Mouse (Mus musculus) neural tube, embryonic 12.5 days (tissue): ENCODE results near the gene Adora2a. TPM values are rescaled to one million over a fixed set of nuclear protein-coding genes. Genes with fewer than 3 reads are reported as not detected.
"Not testable (repeated sequence)": the region's sequence is repeated elsewhere in the genome, so short reads cannot be mapped to it uniquely, and the experiment has no call there.

Source experiments
- ATAC-seq: fragments of 200-750 bp; cut with Nextera tagmentation; 2 replicates; pipeline ENCODE4 v1.8.0; 2017; ENCODE audit warnings: low read depth, mild to moderate bottlenecking, moderate TSS enrichment, moderate library complexity; ENCODE audit not compliant: low FRiP score
- H3K27ac ChIP-seq: fragments of 300-500 bp; sonication (generic); 2 replicates; pipeline ENCODE4 v1.5.1; 2016
- H3K27me3 ChIP-seq: fragments of 300-500 bp; sonication (generic); replicated peaks from 2 replicates; pipeline ENCODE4 v1.6.1; 2016; ENCODE audit warnings: mild to moderate bottlenecking
- H3K36me3 ChIP-seq: fragments of 300-500 bp; sonication (generic); 2 replicates; pipeline ENCODE4 v1.6.1; 2016; ENCODE audit warnings: mild to moderate bottlenecking
- H3K4me1 ChIP-seq: fragments of 300-500 bp; sonication (generic); 2 replicates; pipeline ENCODE4 v1.6.1; 2016
- H3K4me2 ChIP-seq: fragments of 300-500 bp; sonication (generic); replicated peaks from 2 replicates; pipeline ENCODE4 v1.6.1; 2016; ENCODE audit warnings: mild to moderate bottlenecking
- H3K4me3 ChIP-seq: fragments of 300-500 bp; sonication (generic); 2 replicates; pipeline ENCODE4 v1.5.1; 2016
- H3K9ac ChIP-seq: fragments of 300-500 bp; sonication (generic); 2 replicates; pipeline ENCODE4 v1.6.1; 2016; ENCODE audit warnings: mild to moderate bottlenecking
- H3K9me3 ChIP-seq: fragments of 300-500 bp; sonication (generic); 2 replicates; pipeline ENCODE4 v1.6.1; 2016; ENCODE audit warnings: mild to moderate bottlenecking
- WGBS: fragments of 180-500 bp; shearing (Covaris S2); methylation state at CpG from one replicate; pipeline ENCODE4 v1.1.7; 2016; 5-methylcytosine and 5-hydroxymethylcytosine counted together
- polyA plus RNA-seq: library from polyadenylated mRNA; unstranded; fragments of >200 nt; fragmentation: Nextera tagmentation; extraction: Ambion mirVana; gene quantifications from 2 replicates; pipeline ENCODE4 v1.2.1, GENCODE M21; 2016

The Adora2a gene
- polyA plus RNA-seq, 1 experiment from 2014 or later: 3.5 TPM

DNA sequence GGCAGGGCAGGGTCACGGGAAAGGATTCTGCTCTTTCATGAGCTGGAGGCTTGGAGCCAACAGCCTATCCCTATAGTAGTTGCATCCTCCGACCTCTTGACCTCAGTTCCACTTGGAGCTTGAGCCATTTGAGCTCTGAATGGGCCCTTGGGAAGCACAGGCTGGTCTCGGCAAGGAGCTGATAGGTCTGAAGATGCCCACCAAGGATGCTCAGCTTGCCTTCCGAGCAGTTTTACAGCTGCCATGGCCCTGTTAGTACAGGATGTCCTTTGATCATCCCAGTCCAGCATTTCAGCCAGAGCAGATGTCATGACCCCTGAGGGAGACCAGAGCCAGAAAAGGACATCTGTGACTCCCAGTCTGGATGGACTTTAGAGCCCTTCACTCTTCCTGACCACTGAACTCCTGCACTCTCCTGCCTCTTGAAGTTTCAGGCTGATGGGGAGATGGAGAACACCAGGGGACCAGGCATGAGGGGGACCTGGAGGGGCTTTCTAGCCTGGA, 11.6 kb downstream of the Adora2a start:
- no peak for ATAC-seq
- Histone ChIP-seq H3K4me2 (no peak overlapping the region), H3K4me1 (no peaks in the 10 kb centered on the region), H3K27me3 (no peaks in the 10 kb centered on the region), H3K9ac (no peak overlapping the region), H3K36me3 (no peaks in the 10 kb centered on the region), H3K9me3 (no peaks in the 10 kb centered on the region), H3K4me3 (no peak overlapping the region), H3K27ac (no peak overlapping the region)
- 22% methylated on average over 4 of the region's 4 CpGs for WGBS

- Histone ChIP-seq H3K9me3 (no peaks in the 10 kb centered on the region), H3K4me2 (no peak overlapping the region), H3K4me3 (no peak overlapping the region), H3K4me1 (no peaks in the 10 kb centered on the region), H3K36me3 (no peaks in the 10 kb centered on the region), H3K27ac (no peak overlapping the region), H3K27me3 (no peaks in the 10 kb centered on the region), H3K9ac (no peak overlapping the region)
- no peak for ATAC-seq
- WGBS: 89% methylated on average over 3 of the region's 3 CpGs
Measured at GRCm38 (mm10) chr10:75332268-75332667, 15.6 kb downstream of the Adora2a start.

GRCm38 (mm10) chr10:75333176-75333776, 16.6 kb downstream of the Adora2a start:
- 95% methylated on average over 23 of the region's 23 CpGs for WGBS
- H3K4me2 ChIP-seq: no peak overlapping the region
- no peaks in the 10 kb centered on the region for H3K4me1 ChIP-seq
- H3K9me3 ChIP-seq: no peaks in the 10 kb centered on the region
- H3K36me3 ChIP-seq: no peaks in the 10 kb centered on the region
- H3K27me3 ChIP-seq: no peaks in the 10 kb centered on the region
- H3K4me3 ChIP-seq: no peak overlapping the region
- no peak for ATAC-seq
- no peak overlapping the region for H3K9ac ChIP-seq
- no peak overlapping the region for H3K27ac ChIP-seq

DNA sequence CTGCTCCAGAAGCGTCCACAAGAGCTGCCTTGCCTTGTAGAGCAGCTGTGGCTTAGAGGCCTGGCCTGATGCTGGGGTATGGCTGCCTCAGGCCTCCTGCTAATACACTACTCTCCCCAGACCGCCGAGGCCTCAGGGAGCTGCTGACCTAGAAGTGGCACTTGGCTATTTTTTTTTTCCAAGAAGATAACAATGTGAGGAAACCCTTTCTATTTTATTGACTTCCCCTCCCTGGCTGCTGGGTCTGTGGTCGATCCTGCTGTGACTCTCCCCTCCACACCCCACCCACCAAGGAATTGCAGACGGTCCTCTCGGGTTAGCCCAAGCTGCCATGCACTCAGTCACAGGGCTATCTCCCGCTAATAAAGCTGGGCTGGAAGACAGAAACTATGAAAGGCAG, 17.5 kb downstream of the Adora2a start:
- H3K27me3 ChIP-seq: no peaks in the 10 kb centered on the region
- ATAC-seq: no peak
- no peaks in the 10 kb centered on the region for H3K36me3 ChIP-seq
- H3K27ac ChIP-seq: no peak overlapping the region
- 72% methylated on average over 7 of the region's 7 CpGs for WGBS
- no peak overlapping the region for H3K9ac ChIP-seq
- no peak overlapping the region for H3K4me2 ChIP-seq
- no peaks in the 10 kb centered on the region for H3K9me3 ChIP-seq
- no peak overlapping the region for H3K4me3 ChIP-seq
- H3K4me1 ChIP-seq: no peaks in the 10 kb centered on the region

DNA sequence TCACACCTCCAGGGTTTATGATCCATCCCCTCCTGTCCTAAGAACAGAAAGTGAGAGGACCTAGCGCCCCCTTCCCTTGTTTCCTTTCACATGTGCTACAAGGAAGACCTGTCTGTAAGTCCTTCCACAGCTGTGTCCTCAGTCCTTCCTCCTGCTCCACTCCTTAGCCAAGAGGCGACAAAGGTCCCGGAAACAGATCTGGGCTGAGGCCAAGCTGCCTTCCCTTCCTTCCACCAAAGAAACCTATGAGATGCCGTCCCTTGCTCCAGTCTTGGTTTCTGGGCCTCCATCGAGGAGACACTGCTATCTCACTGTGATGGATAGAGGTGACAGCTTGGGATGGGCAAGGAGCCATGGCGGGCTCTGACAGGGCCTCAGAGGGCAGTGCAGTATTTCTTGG, 18.4 kb downstream of the Adora2a start:
- H3K9me3 ChIP-seq: no peaks in the 10 kb centered on the region
- H3K4me3 ChIP-seq: no peak overlapping the region
- 91% methylated on average over 6 of the region's 6 CpGs for WGBS

GRCm38 (mm10) chr10:75337231-75337630, 20.6 kb downstream of the Adora2a start:
- Histone ChIP-seq H3K4me2 (no peak overlapping the region), H3K27me3 (no peaks in the 10 kb centered on the region), H3K9ac (no peak overlapping the region), H3K4me3 (no peak overlapping the region), H3K4me1 (no peaks in the 10 kb centered on the region), H3K27ac (no peak overlapping the region), H3K36me3 (no peaks in the 10 kb centered on the region), H3K9me3 (no peaks in the 10 kb centered on the region)
- ATAC-seq: no peak
- 77% methylated on average over 10 of the region's 10 CpGs for WGBS

More for the DNA sequence above, 18.4 kb downstream of the Adora2a start:
- Histone ChIP-seq H3K27me3 (no peaks in the 10 kb centered on the region), H3K36me3 (no peaks in the 10 kb centered on the region), H3K27ac (no peak overlapping the region), H3K4me2 (no peak overlapping the region), H3K4me1 (no peaks in the 10 kb centered on the region), H3K9ac (no peak overlapping the region)
- no peak for ATAC-seq

GRCm38 (mm10) chr10:75338852-75339251, 22.2 kb downstream of the Adora2a start:
- ATAC-seq: no peak
- Histone ChIP-seq H3K9ac (no peak overlapping the region), H3K4me2 (no peak overlapping the region), H3K36me3 (no peaks in the 10 kb centered on the region), H3K27ac (no peak overlapping the region), H3K9me3 (no peaks in the 10 kb centered on the region), H3K4me1 (no peaks in the 10 kb centered on the region), H3K27me3 (no peaks in the 10 kb centered on the region), H3K4me3 (no peak overlapping the region)
- 80% methylated on average over 5 of the region's 5 CpGs for WGBS

DNA sequence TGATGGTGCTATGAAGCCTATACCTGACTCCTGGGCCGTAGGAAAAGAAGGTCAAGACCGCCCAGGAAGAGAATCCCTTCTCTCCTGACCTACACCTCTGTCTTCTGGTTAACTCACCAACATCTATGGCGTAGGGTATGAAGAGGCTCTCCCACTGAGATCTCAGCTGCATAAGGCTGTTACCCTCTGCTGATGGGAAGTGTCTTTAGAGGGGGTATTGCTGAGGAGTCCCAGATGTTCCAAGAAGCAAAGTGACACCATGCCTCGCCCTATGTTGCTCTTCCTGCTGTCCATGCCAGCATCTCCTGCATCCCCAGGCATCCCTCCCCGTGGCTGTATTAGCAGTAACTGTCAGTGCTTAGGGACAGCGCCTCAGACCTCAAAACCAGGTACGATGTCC, 22.7 kb downstream of the Adora2a start:
- WGBS: 87% methylated on average over 7 of the region's 7 CpGs
- H3K27me3 ChIP-seq: no peaks in the 10 kb centered on the region
- no peak for ATAC-seq
- no peaks in the 10 kb centered on the region for H3K4me1 ChIP-seq
- H3K4me3 ChIP-seq: no peak overlapping the region
- H3K9ac ChIP-seq: no peak overlapping the region
- H3K36me3 ChIP-seq: no peaks in the 10 kb centered on the region
- H3K9me3 ChIP-seq: no peaks in the 10 kb centered on the region
- no peak overlapping the region for H3K27ac ChIP-seq
- H3K4me2 ChIP-seq: no peak overlapping the region

- H3K9ac ChIP-seq: no peak overlapping the region
- no peak overlapping the region for H3K4me2 ChIP-seq
- no peak overlapping the region for H3K27ac ChIP-seq
- H3K9me3 ChIP-seq: no peaks in the 10 kb centered on the region
- 48% methylated on average over 8 of the region's 8 CpGs for WGBS
- no peaks in the 10 kb centered on the region for H3K4me1 ChIP-seq
- ATAC-seq: no peak
- H3K27me3 ChIP-seq: no peaks in the 10 kb centered on the region
- no peaks in the 10 kb centered on the region for H3K36me3 ChIP-seq
- H3K4me3 ChIP-seq: no peak overlapping the region
Measured at GRCm38 (mm10) chr10:75341936-75342335, 25.3 kb downstream of the Adora2a start.

- not testable (repeated sequence) for ATAC-seq, H3K9ac ChIP-seq, H3K36me3 ChIP-seq, H3K4me3 ChIP-seq, H3K27ac ChIP-seq, H3K27me3 ChIP-seq, H3K4me2 ChIP-seq, H3K4me1 ChIP-seq, H3K9me3 ChIP-seq
- WGBS: 71% methylated on average over 1 of the region's 1 CpGs
Measured at GRCm38 (mm10) chr10:75344563-75344962, 27.9 kb downstream of the Adora2a start.

DNA sequence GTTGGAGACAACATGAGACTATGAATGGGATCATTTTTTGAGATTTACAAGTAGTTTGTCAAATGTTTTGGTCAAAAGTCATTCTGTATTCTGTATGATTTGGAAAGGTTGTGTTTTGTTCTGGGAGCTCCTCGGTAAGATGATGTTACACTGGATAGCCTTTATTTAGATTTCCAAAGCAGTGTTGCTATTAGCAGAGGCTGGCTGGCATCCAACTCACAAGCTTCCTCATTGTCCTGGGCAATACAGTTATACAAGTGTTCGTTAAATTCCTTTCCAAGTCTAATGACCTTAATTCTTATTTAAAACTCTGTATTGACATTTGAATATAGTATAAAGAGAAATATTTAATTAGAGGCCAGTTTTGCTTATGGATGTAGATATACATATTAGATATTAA, 28.6 kb downstream of the Adora2a start:
- Histone ChIP-seq H3K9me3 (no peaks in the 10 kb centered on the region), H3K4me2 (no peak overlapping the region), H3K4me3 (no peak overlapping the region), H3K4me1 (no peaks in the 10 kb centered on the region), H3K36me3 (no peaks in the 10 kb centered on the region), H3K27me3 (no peaks in the 10 kb centered on the region), H3K27ac (no peak overlapping the region), H3K9ac (no peak overlapping the region)
- 71% methylated on average over 2 of the region's 2 CpGs for WGBS
- ATAC-seq: no peak

DNA sequence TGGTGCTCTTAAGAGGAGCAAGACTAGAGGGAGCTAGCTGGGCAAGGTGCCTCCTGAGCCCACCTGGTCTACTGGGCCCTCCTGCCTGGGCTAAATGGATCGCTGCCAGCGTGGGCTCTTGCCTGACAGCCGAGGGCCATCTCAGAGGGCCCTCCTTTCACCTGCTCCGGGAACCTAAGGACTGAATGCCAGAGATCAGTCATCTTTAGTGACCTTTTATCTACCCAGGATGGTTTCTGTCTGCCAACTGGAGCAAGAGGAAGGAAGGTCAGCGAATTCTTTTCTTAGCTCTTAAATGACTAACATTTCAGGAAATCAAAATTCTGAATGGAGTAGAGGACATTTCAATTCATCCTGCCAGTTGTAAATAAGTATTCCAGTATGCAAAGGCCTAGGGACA, 33.9 kb downstream of the Adora2a start:
- WGBS: 84% methylated on average over 5 of the region's 5 CpGs
- Histone ChIP-seq H3K4me2 (no peak overlapping the region), H3K36me3 (no peaks in the 10 kb centered on the region), H3K4me3 (no peak overlapping the region), H3K9me3 (no peaks in the 10 kb centered on the region), H3K27me3 (no peaks in the 10 kb centered on the region), H3K4me1 (no peaks in the 10 kb centered on the region), H3K27ac (no peak overlapping the region), H3K9ac (no peak overlapping the region)
- ATAC-seq: no peak

DNA sequence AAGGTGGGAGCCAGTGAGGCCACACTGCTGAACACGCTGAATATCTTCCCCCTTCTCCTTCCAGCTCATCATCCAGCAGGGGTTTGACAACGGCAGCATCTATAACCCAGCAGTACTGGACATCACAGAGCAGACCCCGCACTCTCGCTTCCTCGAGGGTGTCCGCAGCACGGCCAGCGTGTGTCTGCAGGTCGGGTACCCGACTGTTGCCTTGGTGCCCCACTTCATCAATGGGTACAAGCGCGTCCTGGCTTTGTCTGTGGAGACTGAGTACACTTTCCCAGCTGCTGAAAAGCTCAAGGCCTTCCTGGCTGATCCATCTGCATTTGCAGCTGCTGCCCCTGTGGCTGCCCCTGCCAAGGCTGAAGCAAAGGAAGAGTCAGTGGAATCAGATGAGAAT, 35.9 kb downstream of the Adora2a start:
- Histone ChIP-seq H3K4me1 (no peaks in the 10 kb centered on the region), H3K27ac (no peak overlapping the region), H3K36me3 (no peaks in the 10 kb centered on the region), H3K9ac (no peak overlapping the region), H3K9me3 (no peaks in the 10 kb centered on the region), H3K27me3 (no peaks in the 10 kb centered on the region), H3K4me2 (no peak overlapping the region), H3K4me3 (no peak overlapping the region)
- ATAC-seq: no peak
- 96% methylated on average over 12 of the region's 12 CpGs for WGBS
